Mouse (Mus musculus) intestine, embryonic 14.5 days (tissue): ENCODE data around the gene Slc52a3. TPM values are rescaled to one million over a fixed set of nuclear protein-coding genes. Genes with fewer than 3 reads are reported as not detected.

Source experiments
- ATAC-seq: fragments of 200-750 bp; cut with Nextera tagmentation; replicated peaks from 2 replicates; pipeline ENCODE4 v1.8.0; 2017; ENCODE audit warnings: low read depth, moderate number of reproducible peaks, moderate TSS enrichment, moderate library complexity; ENCODE audit not compliant: low FRiP score, low TSS enrichment
- DNase-seq: peaks from one replicate; pipeline ENCODE4 v3.0.0-alpha.2; 2018; ENCODE audit warnings: low spot score
- H3K27ac ChIP-seq: fragments of 300-500 bp; sonication (generic); 2 replicates; pipeline ENCODE4 v1.5.1; 2014; ENCODE audit warnings: low read depth, mild to moderate bottlenecking, control low read depth
- H3K27me3 ChIP-seq: fragments of 300-500 bp; sonication (generic); replicated peaks from 2 replicates; pipeline ENCODE4 v1.6.1; 2014; ENCODE audit warnings: low read length, control low read depth; ENCODE audit not compliant: control insufficient read depth, insufficient read depth
- H3K36me3 ChIP-seq: fragments of 300-500 bp; sonication (generic); 2 replicates; pipeline ENCODE4 v1.6.1; 2014; ENCODE audit warnings: low read length, control low read depth; ENCODE audit not compliant: control insufficient read depth, insufficient read depth
- H3K4me1 ChIP-seq: fragments of 300-500 bp; sonication (generic); replicated peaks from 2 replicates; pipeline ENCODE4 v1.6.1; 2014; ENCODE audit warnings: low read length, control low read depth, mixed read lengths; ENCODE audit not compliant: control insufficient read depth, insufficient read depth
- H3K4me2 ChIP-seq: fragments of 300-500 bp; sonication (generic); 2 replicates; pipeline ENCODE4 v1.6.1; 2014; ENCODE audit warnings: low read length
- H3K4me3 ChIP-seq: fragments of 300-500 bp; sonication (generic); 2 replicates; pipeline ENCODE4 v1.5.1; 2014; ENCODE audit warnings: low read depth, low read length, control low read depth, mixed read lengths
- H3K9ac ChIP-seq: fragments of 300-500 bp; sonication (generic); 2 replicates; pipeline ENCODE4 v1.6.1; 2014; ENCODE audit warnings: mild to moderate bottlenecking, low read length
- H3K9me3 ChIP-seq: fragments of 300-500 bp; sonication (generic); 2 replicates; pipeline ENCODE4 v1.6.1; 2016; ENCODE audit warnings: low read length, control low read depth; ENCODE audit not compliant: control insufficient read depth
- WGBS: fragments of 180-500 bp; shearing (Covaris S2); extraction: QIAGEN DNeasy Blood & Tissue Kit; methylation state at CpG from one replicate; pipeline ENCODE4 v1.1.7; 2014; 5-methylcytosine and 5-hydroxymethylcytosine counted together
- polyA plus RNA-seq: library from polyadenylated mRNA; unstranded; fragments of >200 nt; fragmentation: Nextera tagmentation; extraction: Ambion mirVana; gene quantifications from 2 replicates; pipeline ENCODE4 v1.2.1, GENCODE M21; 2014

The Slc52a3 gene
- polyA plus RNA-seq, 1 experiment from 2014 or later, result 1.8 TPM

DNA sequence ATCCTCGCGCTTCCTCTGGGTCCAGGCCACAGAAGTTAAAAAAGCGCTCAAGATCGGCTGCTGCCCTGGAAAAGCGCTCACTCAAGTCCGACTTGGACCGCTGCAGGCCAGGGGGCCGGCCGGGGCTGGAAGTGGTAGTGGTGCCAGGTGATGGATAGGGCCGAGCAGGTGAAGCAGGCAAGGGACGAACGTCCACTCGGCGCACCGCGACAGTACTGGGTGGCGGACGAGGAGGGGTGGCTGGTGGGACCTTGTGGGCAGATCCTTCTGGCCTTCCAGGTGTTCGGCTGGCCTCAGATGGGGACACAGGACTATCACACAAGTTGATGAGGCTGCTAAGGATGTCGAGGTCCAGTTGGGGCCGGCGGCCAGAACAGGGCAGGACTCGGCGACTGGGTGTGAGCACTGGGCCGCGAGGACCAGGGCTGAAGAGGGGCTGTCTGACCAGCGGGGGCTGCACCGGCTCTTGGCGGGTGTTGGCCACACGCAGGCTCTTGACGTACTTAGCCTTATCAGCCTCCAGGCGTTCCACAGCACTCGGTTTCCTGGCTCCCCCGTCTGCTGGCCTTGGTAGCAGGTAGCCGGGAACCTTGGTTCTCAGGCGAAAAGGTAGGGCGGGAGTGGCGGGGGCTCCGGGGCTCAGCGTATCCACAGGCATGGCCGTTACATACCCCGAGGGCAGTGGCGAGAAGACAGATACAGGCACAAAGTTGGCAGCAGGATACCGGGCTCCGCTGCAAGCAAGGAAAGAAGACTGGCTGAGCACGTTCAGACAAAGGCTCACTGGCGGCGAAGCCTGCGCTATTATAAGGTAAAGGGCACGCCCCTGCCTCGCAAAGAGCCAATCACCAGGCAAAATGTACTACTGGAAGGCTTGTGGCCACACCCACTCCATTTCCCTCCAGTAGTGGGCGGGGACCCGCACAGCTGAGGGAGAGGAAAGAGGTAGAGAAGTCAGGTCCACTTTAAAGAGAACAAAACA is 25.8 kb upstream of the Slc52a3 start:
- peak overlapping the region; percentile 21; the same call in 1 of the 2 replicates for H3K4me3 ChIP-seq
- H3K27ac ChIP-seq, result no peak overlapping the region
- ATAC-seq, result peak; percentile 80
- 47% methylated on average over 53 of the region's 53 CpGs for WGBS
- H3K9ac ChIP-seq, result no peak overlapping the region
- H3K4me2 ChIP-seq, result peak overlapping the region; percentile 50
- H3K27me3 ChIP-seq, result 0 out of 2 replicates have a peak, but pooled peaks cover 4% of the 10 kb centered on the region
- H3K9me3 ChIP-seq, result no peaks in the 10 kb centered on the region
- H3K36me3 ChIP-seq, result peaks cover 6% of the 10 kb centered on the region; the same call in 1 of the 2 replicates
- DNase-seq, result peak; percentile 88
- H3K4me1 ChIP-seq, result peaks cover 15% of the 10 kb centered on the region; the same call in 1 of the 2 replicates

- Histone ChIP-seq H3K4me2 (no peak overlapping the region), H3K9ac (no peak overlapping the region), H3K9me3 (no peaks in the 10 kb centered on the region), H3K4me3 (no peak overlapping the region), H3K27ac (no peak overlapping the region), H3K4me1 (peaks cover 19% of the 10 kb centered on the region), H3K27me3 (0 out of 2 replicates have a peak, but pooled peaks cover 4% of the 10 kb centered on the region), H3K36me3 (peaks cover 8% of the 10 kb centered on the region; the same call in 1 of the 2 replicates)
- DNase-seq (no peak), ATAC-seq (no peak)
- 90% methylated on average over 5 of the region's 5 CpGs for WGBS
These were observed 24.6 kb upstream of the Slc52a3 start for GRCm38 (mm10) chr2:151971748-151972147.

DNA sequence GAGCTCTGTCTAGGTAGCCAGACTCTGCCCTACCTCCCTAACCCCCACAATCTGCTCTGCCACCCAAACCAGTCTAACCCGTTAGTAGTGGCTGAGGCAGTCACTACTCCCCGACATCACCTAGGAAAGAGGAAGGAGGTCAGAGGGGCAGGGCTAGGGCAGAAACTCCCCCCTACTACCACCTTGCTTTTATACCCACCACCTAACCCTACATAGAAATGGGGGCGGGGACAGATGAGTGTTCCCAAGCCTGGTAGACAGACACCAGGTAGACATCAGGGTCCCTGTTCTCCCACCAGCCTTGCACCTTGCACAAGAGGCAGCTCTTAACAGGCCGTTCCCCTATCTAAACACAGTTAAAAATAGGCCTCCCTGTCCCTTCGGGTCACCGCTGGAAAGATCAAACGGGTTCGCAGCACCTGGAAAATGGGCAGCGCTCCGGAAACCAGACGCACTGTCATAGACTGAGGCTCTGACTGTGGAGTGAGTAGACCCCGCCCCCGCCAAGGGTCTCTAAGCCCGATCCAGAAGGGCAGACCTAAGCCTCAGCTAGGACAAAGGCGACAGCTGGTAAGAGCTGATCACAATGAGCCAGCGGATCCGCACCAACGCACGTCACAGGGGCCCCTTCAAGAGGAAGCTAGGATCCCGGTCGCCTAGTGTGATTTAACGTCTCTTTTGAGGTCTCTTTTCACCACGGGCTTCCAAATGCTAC is 23.3 kb upstream of the Slc52a3 start:
- no peaks in the 10 kb centered on the region for H3K9me3 ChIP-seq
- 0 out of 2 replicates have a peak, but pooled peaks cover 4% of the 10 kb centered on the region for H3K27me3 ChIP-seq
- H3K9ac ChIP-seq, result no peak overlapping the region
- H3K27ac ChIP-seq, result no peak overlapping the region
- H3K4me2 ChIP-seq, result peak overlapping the region; percentile 47
- 26% methylated on average over 23 of the region's 23 CpGs for WGBS
- peaks cover 11% of the 10 kb centered on the region; the same call in 1 of the 2 replicates for H3K36me3 ChIP-seq
- DNase-seq, result no peak
- 0 out of 2 replicates have a peak, but pooled peaks have one; percentile 4 for ATAC-seq
- peaks cover 23% of the 10 kb centered on the region for H3K4me1 ChIP-seq
- peak overlapping the region; percentile 9; the same call in 1 of the 2 replicates for H3K4me3 ChIP-seq

DNA sequence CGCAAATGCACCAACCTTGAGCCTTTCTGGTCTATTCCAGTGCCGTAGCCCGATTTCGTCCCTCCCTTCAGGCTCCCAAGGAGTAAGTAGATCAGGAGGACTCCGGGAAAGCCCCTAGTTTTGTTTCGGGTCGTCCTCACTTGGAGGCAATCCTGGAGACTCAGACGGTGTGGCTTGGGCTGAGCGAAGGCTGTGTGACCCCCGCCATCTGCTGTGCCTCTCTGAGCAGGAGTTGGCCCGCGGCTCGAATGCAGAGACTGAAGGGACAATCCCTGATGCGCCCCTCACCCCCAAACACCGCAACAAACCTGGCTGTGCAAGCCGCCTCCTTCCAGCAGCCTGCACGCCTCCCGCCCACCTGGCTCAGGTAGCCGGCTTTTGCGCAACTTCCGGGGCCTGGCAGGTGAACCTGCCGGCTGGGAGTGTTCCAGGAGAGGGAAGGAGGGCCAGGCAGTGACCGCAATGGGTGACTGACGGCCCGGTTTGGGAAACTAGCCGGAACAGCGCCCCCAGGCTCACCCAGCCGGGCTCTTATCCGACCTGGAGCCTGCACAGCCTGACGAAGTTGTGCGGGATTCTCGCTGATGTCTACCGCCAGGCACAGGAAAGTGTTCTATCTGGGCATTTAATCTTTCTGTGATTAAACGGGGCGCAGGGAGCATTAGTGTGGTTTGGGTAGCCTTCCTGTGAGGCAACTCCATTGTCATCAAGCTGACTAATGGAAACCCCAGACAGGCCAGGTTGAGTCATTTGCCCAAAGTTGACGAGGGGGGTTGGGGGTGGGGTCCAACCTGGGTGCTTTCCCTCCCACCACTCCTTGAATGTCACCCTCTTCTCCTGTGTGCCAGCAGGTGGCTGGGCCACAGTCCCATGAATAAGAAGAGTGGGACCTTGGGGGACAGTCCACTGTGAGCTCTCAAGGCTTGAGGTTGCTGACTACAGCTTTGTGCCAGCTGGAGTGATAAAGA is 22.4 kb upstream of the Slc52a3 start:
- H3K4me2 ChIP-seq, result peak overlapping the region; percentile 47
- 0 out of 2 replicates have a peak, but pooled peaks cover 4% of the 10 kb centered on the region for H3K27me3 ChIP-seq
- H3K36me3 ChIP-seq, result peaks cover 11% of the 10 kb centered on the region; the same call in 1 of the 2 replicates
- H3K4me1 ChIP-seq, result peaks cover 30% of the 10 kb centered on the region
- H3K27ac ChIP-seq, result no peak overlapping the region
- 0 out of 2 replicates have a peak, but pooled peaks have one; percentile 14 for ATAC-seq
- peak overlapping the region; percentile 9; the same call in 1 of the 2 replicates for H3K4me3 ChIP-seq
- no peak overlapping the region; the same call in 1 of the 2 replicates for H3K9ac ChIP-seq
- H3K9me3 ChIP-seq, result no peaks in the 10 kb centered on the region
- 17% methylated on average over 36 of the region's 36 CpGs for WGBS
- peak; percentile 65 for DNase-seq

DNA sequence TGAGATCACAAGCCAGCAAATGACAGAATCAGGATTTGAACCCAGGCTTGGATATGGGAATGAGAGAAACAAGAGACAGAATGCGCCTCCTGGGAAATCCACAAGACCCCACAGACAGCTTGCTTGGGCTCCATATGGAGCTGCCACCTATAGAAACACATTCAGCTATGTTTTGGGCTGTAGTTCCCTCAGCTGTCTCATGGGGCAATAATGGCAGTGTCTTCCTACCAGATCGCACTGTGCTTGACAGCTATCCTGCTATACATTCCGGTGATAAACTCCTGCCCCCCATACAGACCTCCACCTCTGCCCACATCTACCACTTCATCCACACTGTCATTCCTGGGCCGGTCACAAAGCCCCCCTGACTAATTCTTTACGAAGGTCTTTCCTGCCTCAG is 21.0 kb upstream of the Slc52a3 start:
- H3K27ac ChIP-seq, result no peak overlapping the region
- no peak overlapping the region for H3K4me3 ChIP-seq
- H3K9ac ChIP-seq, result no peak overlapping the region
- no peaks in the 10 kb centered on the region for H3K9me3 ChIP-seq
- 90% methylated on average over 5 of the region's 5 CpGs for WGBS
- ATAC-seq, result no peak
- H3K4me2 ChIP-seq, result no peak overlapping the region
- 0 out of 2 replicates have a peak, but pooled peaks cover 4% of the 10 kb centered on the region for H3K27me3 ChIP-seq
- no peak for DNase-seq
- H3K4me1 ChIP-seq, result peaks cover 37% of the 10 kb centered on the region
- peaks cover 5% of the 10 kb centered on the region; the same call in 1 of the 2 replicates for H3K36me3 ChIP-seq

GRCm38 (mm10) chr2:151976067-151976466 is 20.2 kb upstream of the Slc52a3 start:
- WGBS, result 72% methylated on average over 3 of the region's 3 CpGs
- Histone ChIP-seq H3K4me1 (peaks cover 32% of the 10 kb centered on the region), H3K4me2 (no peak overlapping the region)

GRCm38 (mm10) chr2:151977689-151978440 is 18.4 kb upstream of the Slc52a3 start:
- H3K9me3 ChIP-seq, result no peaks in the 10 kb centered on the region
- ATAC-seq (no peak), DNase-seq (no peak)
- H3K4me3 ChIP-seq, result no peak overlapping the region
- no peak overlapping the region for H3K27ac ChIP-seq
- H3K4me1 ChIP-seq, result peaks cover 26% of the 10 kb centered on the region
- WGBS, result 81% methylated on average over 4 of the region's 4 CpGs
- 0 out of 2 replicates have a peak, but pooled peaks cover 4% of the 10 kb centered on the region for H3K27me3 ChIP-seq
- 0 out of 2 replicates have a peak, but pooled peaks cover 5% of the 10 kb centered on the region for H3K36me3 ChIP-seq
- H3K4me2 ChIP-seq, result no peak overlapping the region
- no peak overlapping the region for H3K9ac ChIP-seq

More at GRCm38 (mm10) chr2:151976067-151976466, 20.2 kb upstream of the Slc52a3 start:
- Histone ChIP-seq H3K27me3 (0 out of 2 replicates have a peak, but pooled peaks cover 4% of the 10 kb centered on the region), H3K9me3 (no peaks in the 10 kb centered on the region), H3K4me3 (no peak overlapping the region), H3K36me3 (0 out of 2 replicates have a peak, but pooled peaks cover 5% of the 10 kb centered on the region), H3K9ac (no peak overlapping the region), H3K27ac (no peak overlapping the region)
- DNase-seq (no peak), ATAC-seq (no peak)
